Mouse (Mus musculus) brain, embryonic 18.5 days (tissue): Measurements from ENCODE around the gene Cdk10.
A peak's percentile ranks its signal among the peaks of the same experiment; 100 is the strongest.
"Not testable (repeated sequence)": the region's sequence is repeated elsewhere in the genome, so short reads cannot be mapped to it uniquely, and the experiment has no call there.

ENCODE experiments used
- DNase-seq: peaks from one replicate; pipeline ENCODE4 v3.0.0-alpha.2; 2012; ENCODE audit warnings: low read depth, low spot score

The Cdk10 gene

GRCm38 (mm10) chr8:123224278-123225266 lies at the start of gene Cdk10:
TSS of gene Cdk10 (plus strand) at chr8:123224842.
- DNase-seq = peak; percentile 75

GRCm38 (mm10) chr8:123181391-123181790 lies 43.3 kb upstream of the Cdk10 start:
- no peak for DNase-seq

GRCm38 (mm10) chr8:123185566-123186409 lies 38.9 kb upstream of the Cdk10 start, which contains the start of gene Dpep1:
TSS of gene Dpep1 (plus strand) at chr8:123186242.
- DNase-seq = no peak

GRCm38 (mm10) chr8:123188006-123188405 lies 36.6 kb upstream of the Cdk10 start:
- DNase-seq = no peak

GRCm38 (mm10) chr8:123188841-123189240 lies 35.8 kb upstream of the Cdk10 start:
- DNase-seq = no peak

- peak; percentile 20 for DNase-seq
Measured at GRCm38 (mm10) chr8:123190678-123191077, 34.0 kb upstream of the Cdk10 start.

GRCm38 (mm10) chr8:123191908-123192307 lies 32.7 kb upstream of the Cdk10 start:
- DNase-seq = no peak

- no peak for DNase-seq
Measured at GRCm38 (mm10) chr8:123193771-123194170, 30.9 kb upstream of the Cdk10 start.

- DNase-seq = not testable (repeated sequence)
Measured at GRCm38 (mm10) chr8:123197016-123197415, 27.6 kb upstream of the Cdk10 start.

- no peak for DNase-seq
Measured at GRCm38 (mm10) chr8:123199864-123200263, 24.8 kb upstream of the Cdk10 start.

- peak; percentile 43 for DNase-seq
Measured at GRCm38 (mm10) chr8:123202288-123202687, 22.4 kb upstream of the Cdk10 start.

GRCm38 (mm10) chr8:123203571-123203970 lies 21.1 kb upstream of the Cdk10 start:
- DNase-seq = no peak

GRCm38 (mm10) chr8:123211876-123212275 lies 12.8 kb upstream of the Cdk10 start:
- DNase-seq = no peak

GRCm38 (mm10) chr8:123212321-123213117 lies 12.1 kb upstream of the Cdk10 start, which contains the start of the genes Chmp1a and Spata33:
TSS of gene Chmp1a (minus strand) at chr8:123212763.
TSS of gene Spata33 (plus strand) at chr8:123212832.
- DNase-seq = peak; percentile 78

- no peak for DNase-seq
Measured at GRCm38 (mm10) chr8:123213118-123213772, 11.4 kb upstream of the Cdk10 start.

GRCm38 (mm10) chr8:123215430-123215829 lies 9.2 kb upstream of the Cdk10 start:
- no peak for DNase-seq

GRCm38 (mm10) chr8:123220917-123221316 lies 3.7 kb upstream of the Cdk10 start:
- DNase-seq = no peak

GRCm38 (mm10) chr8:123228416-123228815 lies 3.8 kb downstream of the Cdk10 start:
- DNase-seq = no peak

GRCm38 (mm10) chr8:123230326-123230725 lies 5.7 kb downstream of the Cdk10 start:
- not testable (repeated sequence) for DNase-seq

- DNase-seq = no peak
Measured at GRCm38 (mm10) chr8:123231742-123232141, 7.1 kb downstream of the Cdk10 start.

- DNase-seq = no peak
Measured at GRCm38 (mm10) chr8:123232553-123232952, 7.9 kb downstream of the Cdk10 start.
